Mouse (Mus musculus): ENCODE measurements around the gene Prrt1. TPM values are rescaled to one million over a fixed set of nuclear protein-coding genes. Genes with fewer than 3 reads are reported as not detected.
A peak's percentile ranks its signal among the peaks of the same experiment; 100 is the strongest.

Prrt1 gene
- polyA plus RNA-seq, 1 experiment from 2014 or later: not detected

GRCm38 (mm10) chr17:34652546-34652945, 23.2 kb downstream of the Prrt1 start:
- Histone ChIP-seq H3K27me3 (no peaks in the 10 kb centered on the region), H3K9ac (no peak overlapping the region), H3K9me3 (replicated peaks) (no peaks in the 10 kb centered on the region), H3K36me3 (replicated peaks) (peaks cover 50% of the 10 kb centered on the region), H3K4me2 (no peak overlapping the region), H3K4me3 (replicated peaks) (no peak overlapping the region), H3K4me1 (replicated peaks) (peaks cover 21% of the 10 kb centered on the region), H3K27ac (replicated peaks) (no peak overlapping the region)
- ATAC-seq (ENCODE audit: insufficient read depth): no peak
- WGBS (ENCODE audit: insufficient replicate concordance): 79% methylated on average over 10 of the region's 10 CpGs

GRCm38 (mm10) chr17:34652985-34653384, 23.7 kb downstream of the Prrt1 start:
- Histone ChIP-seq H3K4me1 (replicated peaks) (peaks cover 17% of the 10 kb centered on the region), H3K4me3 (replicated peaks) (no peak overlapping the region), H3K4me2 (no peak overlapping the region), H3K27ac (replicated peaks) (no peak overlapping the region), H3K9me3 (replicated peaks) (no peaks in the 10 kb centered on the region), H3K27me3 (no peaks in the 10 kb centered on the region), H3K36me3 (replicated peaks) (peaks cover 50% of the 10 kb centered on the region), H3K9ac (no peak overlapping the region)
- WGBS (ENCODE audit: insufficient replicate concordance): 88% methylated on average over 8 of the region's 8 CpGs
- no peak for ATAC-seq (ENCODE audit: insufficient read depth)

- Histone ChIP-seq H3K9ac (no peak overlapping the region), H3K4me3 (replicated peaks) (no peak overlapping the region), H3K27ac (replicated peaks) (no peak overlapping the region), H3K4me1 (replicated peaks) (peaks cover 8% of the 10 kb centered on the region), H3K9me3 (replicated peaks) (no peaks in the 10 kb centered on the region), H3K36me3 (replicated peaks) (peaks cover 46% of the 10 kb centered on the region), H3K27me3 (peaks cover 7% of the 10 kb centered on the region; the same call in 1 of the 2 replicates), H3K4me2 (no peak overlapping the region)
- no peak for ATAC-seq (ENCODE audit: insufficient read depth)
- 60% methylated on average over 9 of the region's 9 CpGs for WGBS (ENCODE audit: insufficient replicate concordance)
These were observed 24.5 kb downstream of the Prrt1 start for GRCm38 (mm10) chr17:34653746-34654285.

GRCm38 (mm10) chr17:34654392-34654791, 25.1 kb downstream of the Prrt1 start:
- no peaks in the 10 kb centered on the region for H3K9me3 ChIP-seq (replicated peaks)
- H3K36me3 ChIP-seq (replicated peaks): peaks cover 40% of the 10 kb centered on the region
- no peak overlapping the region for H3K27ac ChIP-seq (replicated peaks)
- no peak for ATAC-seq (ENCODE audit: insufficient read depth)
- 79% methylated on average over 13 of the region's 13 CpGs for WGBS (ENCODE audit: insufficient replicate concordance)
- no peak overlapping the region for H3K9ac ChIP-seq
- H3K4me3 ChIP-seq (replicated peaks): no peak overlapping the region
- H3K27me3 ChIP-seq: peaks cover 13% of the 10 kb centered on the region
- H3K4me2 ChIP-seq: no peak overlapping the region
- peaks cover 3% of the 10 kb centered on the region; the same call in 1 of the 2 replicates for H3K4me1 ChIP-seq (replicated peaks)

GRCm38 (mm10) chr17:34655160-34655559, 25.8 kb downstream of the Prrt1 start:
- Histone ChIP-seq H3K27ac (replicated peaks) (no peak overlapping the region), H3K36me3 (replicated peaks) (peaks cover 32% of the 10 kb centered on the region), H3K27me3 (peaks cover 20% of the 10 kb centered on the region), H3K4me2 (no peak overlapping the region), H3K4me1 (replicated peaks) (no peaks in the 10 kb centered on the region), H3K9ac (no peak overlapping the region), H3K9me3 (replicated peaks) (no peaks in the 10 kb centered on the region), H3K4me3 (replicated peaks) (no peak overlapping the region)
- 48% methylated on average over 7 of the region's 7 CpGs for WGBS (ENCODE audit: insufficient replicate concordance)
- no peak for ATAC-seq (ENCODE audit: insufficient read depth)

- WGBS (ENCODE audit: insufficient replicate concordance): 47% methylated on average over 4 of the region's 4 CpGs
- H3K27me3 ChIP-seq: peaks cover 25% of the 10 kb centered on the region
- no peak overlapping the region for H3K27ac ChIP-seq (replicated peaks)
- no peak overlapping the region for H3K9ac ChIP-seq
- no peak overlapping the region for H3K4me3 ChIP-seq (replicated peaks)
- no peaks in the 10 kb centered on the region for H3K4me1 ChIP-seq (replicated peaks)
- peaks cover 28% of the 10 kb centered on the region for H3K36me3 ChIP-seq (replicated peaks)
- no peaks in the 10 kb centered on the region for H3K9me3 ChIP-seq (replicated peaks)
- H3K4me2 ChIP-seq: no peak overlapping the region
- peak; percentile 62; the same call in 1 of the 2 replicates for ATAC-seq (ENCODE audit: insufficient read depth)
These were observed 26.3 kb downstream of the Prrt1 start for GRCm38 (mm10) chr17:34655581-34655991.

GRCm38 (mm10) chr17:34656666-34657065, 27.3 kb downstream of the Prrt1 start:
- 59% methylated on average over 8 of the region's 8 CpGs for WGBS (ENCODE audit: insufficient replicate concordance)
- peaks cover 35% of the 10 kb centered on the region for H3K27me3 ChIP-seq
- H3K4me2 ChIP-seq: no peak overlapping the region
- H3K4me1 ChIP-seq (replicated peaks): peaks cover 2% of the 10 kb centered on the region; the same call in 1 of the 2 replicates
- no peak overlapping the region for H3K9ac ChIP-seq
- no peak overlapping the region for H3K27ac ChIP-seq (replicated peaks)
- ATAC-seq (ENCODE audit: insufficient read depth): no peak
- peaks cover 20% of the 10 kb centered on the region for H3K36me3 ChIP-seq (replicated peaks)
- no peaks in the 10 kb centered on the region for H3K9me3 ChIP-seq (replicated peaks)
- no peak overlapping the region for H3K4me3 ChIP-seq (replicated peaks)

GRCm38 (mm10) chr17:34657271-34657670, 27.9 kb downstream of the Prrt1 start:
- H3K36me3 ChIP-seq (replicated peaks): peaks cover 14% of the 10 kb centered on the region
- no peaks in the 10 kb centered on the region for H3K9me3 ChIP-seq (replicated peaks)
- H3K4me1 ChIP-seq (replicated peaks): peaks cover 2% of the 10 kb centered on the region; the same call in 1 of the 2 replicates
- no peak overlapping the region for H3K4me2 ChIP-seq
- no peak for ATAC-seq (ENCODE audit: insufficient read depth)
- H3K27ac ChIP-seq (replicated peaks): no peak overlapping the region
- no peak overlapping the region for H3K4me3 ChIP-seq (replicated peaks)
- peaks cover 36% of the 10 kb centered on the region for H3K27me3 ChIP-seq
- 26% methylated on average over 2 of the region's 2 CpGs for WGBS (ENCODE audit: insufficient replicate concordance)
- no peak overlapping the region for H3K9ac ChIP-seq

GRCm38 (mm10) chr17:34658145-34658544, 28.8 kb downstream of the Prrt1 start:
- Histone ChIP-seq H3K36me3 (replicated peaks) (peaks cover 6% of the 10 kb centered on the region; the same call in 1 of the 2 replicates), H3K4me1 (replicated peaks) (peaks cover 2% of the 10 kb centered on the region; the same call in 1 of the 2 replicates), H3K4me2 (no peak overlapping the region), H3K9me3 (replicated peaks) (no peaks in the 10 kb centered on the region), H3K27ac (replicated peaks) (no peak overlapping the region), H3K4me3 (replicated peaks) (no peak overlapping the region), H3K27me3 (peaks cover 41% of the 10 kb centered on the region), H3K9ac (no peak overlapping the region)
- ATAC-seq (ENCODE audit: insufficient read depth): no peak
- WGBS (ENCODE audit: insufficient replicate concordance): 25% methylated on average over 2 of the region's 2 CpGs

GRCm38 (mm10) chr17:34658591-34658990, 29.3 kb downstream of the Prrt1 start:
- no peak for ATAC-seq (ENCODE audit: insufficient read depth)
- peaks cover 2% of the 10 kb centered on the region; the same call in 1 of the 2 replicates for H3K4me1 ChIP-seq (replicated peaks)
- WGBS (ENCODE audit: insufficient replicate concordance): 54% methylated on average over 3 of the region's 3 CpGs
- no peak overlapping the region for H3K4me3 ChIP-seq (replicated peaks)
- peaks cover 46% of the 10 kb centered on the region for H3K27me3 ChIP-seq
- H3K27ac ChIP-seq (replicated peaks): no peak overlapping the region
- no peaks in the 10 kb centered on the region for H3K9me3 ChIP-seq (replicated peaks)
- no peak overlapping the region for H3K9ac ChIP-seq
- peaks cover 2% of the 10 kb centered on the region; the same call in 1 of the 2 replicates for H3K36me3 ChIP-seq (replicated peaks)
- H3K4me2 ChIP-seq: no peak overlapping the region

- 32% methylated on average over 12 of the region's 12 CpGs for WGBS (ENCODE audit: insufficient replicate concordance)
- H3K9ac ChIP-seq: no peak overlapping the region
- no peak overlapping the region for H3K4me3 ChIP-seq (replicated peaks)
- no peak for ATAC-seq (ENCODE audit: insufficient read depth)
- H3K9me3 ChIP-seq (replicated peaks): no peaks in the 10 kb centered on the region
- H3K4me1 ChIP-seq (replicated peaks): peaks cover 2% of the 10 kb centered on the region; the same call in 1 of the 2 replicates
- H3K4me2 ChIP-seq: no peak overlapping the region
- no peak overlapping the region for H3K27ac ChIP-seq (replicated peaks)
- no peaks in the 10 kb centered on the region for H3K36me3 ChIP-seq (replicated peaks)
- H3K27me3 ChIP-seq: peaks cover 48% of the 10 kb centered on the region
These were observed 30.0 kb downstream of the Prrt1 start for GRCm38 (mm10) chr17:34659181-34659896.

All from liver, embryonic 15.5 days (tissue).